Mouse (Mus musculus) liver, adult 2 months (tissue): Measurements from ENCODE around the gene Ccser2.

ENCODE experiments used
- CTCF ChIP-seq: fragments of 200-500 bp; IDR thresholded peaks from 2 replicates; pipeline ENCODE4 v1.5.1; 2011; ENCODE audit warnings: low read depth, low read length, control low read depth
- POLR2A ChIP-seq: fragments of 200-500 bp; IDR thresholded peaks from 2 replicates; pipeline ENCODE4 v1.6.1; 2011; ENCODE audit warnings: low read length, control low read depth; ENCODE audit not compliant: insufficient read depth; ENCODE audit errors: extremely low read depth

- TF ChIP-seq POLR2A (no peak), CTCF (no peak)
Observed at GRCm38 (mm10) chr14:36957719-36958118, 10.9 kb downstream of the Ccser2 start.
